Mouse (Mus musculus): Measurements from ENCODE around the gene Topaz1.

- TF ChIP-seq CTCF (IDR thresholded peaks at IDR 0.05; ENCODE audit: insufficient read depth, low read depth, low read length) (no peak), POLR2A (IDR thresholded peaks at IDR 0.05; ENCODE audit: insufficient read depth, low read depth, low read length) (no peak)
These were observed 98.5 kb downstream of the Topaz1 start for GRCm38 (mm10) chr9:122845621-122846020.
